Mouse (Mus musculus) embryonic facial prominence, embryonic 15.5 days (tissue): ENCODE measurements around the gene Fgd6. TPM values are rescaled to one million over a fixed set of nuclear protein-coding genes. Genes with fewer than 3 reads are reported as not detected.

Experiments
- ATAC-seq: fragments of 200-750 bp; cut with Nextera tagmentation; 2 replicates; pipeline ENCODE4 v1.8.0; 2017; ENCODE audit warnings: low read depth, moderate TSS enrichment; ENCODE audit not compliant: insufficient number of reproducible peaks, low FRiP score, low TSS enrichment
- H3K27ac ChIP-seq: fragments of 300-500 bp; sonication (generic); replicated peaks from 2 replicates; pipeline ENCODE4 v1.5.1; 2015; ENCODE audit warnings: mild to moderate bottlenecking, inconsistent platforms
- H3K27me3 ChIP-seq: fragments of 300-500 bp; sonication (generic); 2 replicates; pipeline ENCODE4 v1.6.1; 2015; ENCODE audit warnings: inconsistent platforms
- H3K36me3 ChIP-seq: fragments of 300-500 bp; sonication (generic); 2 replicates; pipeline ENCODE4 v1.6.1; 2015; ENCODE audit warnings: mild to moderate bottlenecking, inconsistent platforms
- H3K4me1 ChIP-seq: fragments of 300-500 bp; sonication (generic); 2 replicates; pipeline ENCODE4 v1.6.1; 2015; ENCODE audit warnings: inconsistent platforms
- H3K4me2 ChIP-seq: fragments of 300-500 bp; sonication (generic); replicated peaks from 2 replicates; pipeline ENCODE4 v1.6.1; 2015; ENCODE audit warnings: mild to moderate bottlenecking, inconsistent platforms
- H3K4me3 ChIP-seq: fragments of 300-500 bp; sonication (generic); replicated peaks from 2 replicates; pipeline ENCODE4 v1.5.1; 2015; ENCODE audit warnings: mild to moderate bottlenecking, inconsistent platforms
- H3K9ac ChIP-seq: fragments of 300-500 bp; sonication (generic); 2 replicates; pipeline ENCODE4 v1.6.1; 2015; ENCODE audit warnings: inconsistent platforms
- H3K9me3 ChIP-seq: fragments of 300-500 bp; sonication (generic); replicated peaks from 2 replicates; pipeline ENCODE4 v1.6.1; 2016; ENCODE audit warnings: inconsistent platforms
- WGBS: fragments of 180-500 bp; shearing (Covaris S2); methylation state at CpG from one replicate; pipeline ENCODE4 v1.1.7; 2015; 5-methylcytosine and 5-hydroxymethylcytosine counted together
- polyA plus RNA-seq: library from polyadenylated mRNA; unstranded; fragments of >200 nt; fragmentation: Nextera tagmentation; extraction: Ambion mirVana; gene quantifications from 2 replicates; pipeline ENCODE4 v1.2.1, GENCODE M21; 2015

Gene Fgd6
- polyA plus RNA-seq, 1 experiment from 2014 or later = 2.4 TPM

DNA sequence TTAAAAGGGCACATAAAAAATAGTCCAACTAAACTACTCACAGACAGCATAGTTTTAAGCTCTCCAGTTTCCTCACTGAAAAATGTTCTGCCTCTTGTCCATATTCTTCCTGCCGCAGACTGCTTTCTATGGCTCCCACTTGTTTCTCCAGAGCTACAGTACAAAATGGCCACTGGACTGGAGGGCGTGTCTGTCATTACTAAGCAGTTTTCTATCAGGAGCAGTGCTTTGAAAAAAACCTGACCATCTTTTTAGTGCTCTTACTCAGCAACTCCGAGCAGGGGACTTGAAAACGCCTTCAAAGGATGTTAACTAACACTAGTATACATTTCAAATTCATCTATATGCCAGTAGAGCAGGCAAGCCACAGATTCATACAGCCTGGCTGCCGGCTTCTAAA is 15.2 kb upstream of the Fgd6 start:
- H3K4me1 ChIP-seq = 0 out of 2 replicates have a peak, but pooled peaks cover 3% of the 10 kb centered on the region
- no peak overlapping the region for H3K4me2 ChIP-seq
- no peaks in the 10 kb centered on the region for H3K27me3 ChIP-seq
- no peak overlapping the region for H3K27ac ChIP-seq
- no peak overlapping the region for H3K4me3 ChIP-seq
- H3K9ac ChIP-seq = no peak overlapping the region
- WGBS = 67% methylated on average over 5 of the region's 5 CpGs
- ATAC-seq = no peak
- no peaks in the 10 kb centered on the region for H3K36me3 ChIP-seq
- no peaks in the 10 kb centered on the region for H3K9me3 ChIP-seq

DNA sequence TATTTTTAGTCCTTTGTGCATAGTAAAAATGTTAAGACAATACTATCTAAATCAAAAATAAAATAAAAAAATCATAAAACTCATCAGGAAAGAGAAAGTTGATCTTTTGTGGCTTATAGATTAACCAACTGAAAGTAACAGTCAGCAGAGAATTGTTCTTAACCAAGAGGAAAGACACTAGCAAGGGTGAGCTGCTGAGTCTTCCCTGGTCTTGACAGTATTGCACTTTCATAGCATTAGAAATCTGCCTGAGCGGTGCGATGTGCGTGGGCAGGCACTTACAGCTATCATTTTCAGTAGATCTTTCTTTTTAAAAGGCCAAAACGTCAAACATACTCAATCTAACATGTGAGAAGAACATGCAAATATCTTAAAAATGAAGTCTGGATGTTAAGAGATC is 14.7 kb upstream of the Fgd6 start:
- no peaks in the 10 kb centered on the region for H3K27me3 ChIP-seq
- no peak for ATAC-seq
- 0 out of 2 replicates have a peak, but pooled peaks cover 3% of the 10 kb centered on the region for H3K36me3 ChIP-seq
- no peak overlapping the region for H3K9ac ChIP-seq
- H3K4me3 ChIP-seq = no peak overlapping the region
- no peak overlapping the region for H3K4me2 ChIP-seq
- H3K4me1 ChIP-seq = 0 out of 2 replicates have a peak, but pooled peaks cover 3% of the 10 kb centered on the region
- 84% methylated on average over 4 of the region's 4 CpGs for WGBS
- no peak overlapping the region for H3K27ac ChIP-seq
- no peaks in the 10 kb centered on the region for H3K9me3 ChIP-seq

DNA sequence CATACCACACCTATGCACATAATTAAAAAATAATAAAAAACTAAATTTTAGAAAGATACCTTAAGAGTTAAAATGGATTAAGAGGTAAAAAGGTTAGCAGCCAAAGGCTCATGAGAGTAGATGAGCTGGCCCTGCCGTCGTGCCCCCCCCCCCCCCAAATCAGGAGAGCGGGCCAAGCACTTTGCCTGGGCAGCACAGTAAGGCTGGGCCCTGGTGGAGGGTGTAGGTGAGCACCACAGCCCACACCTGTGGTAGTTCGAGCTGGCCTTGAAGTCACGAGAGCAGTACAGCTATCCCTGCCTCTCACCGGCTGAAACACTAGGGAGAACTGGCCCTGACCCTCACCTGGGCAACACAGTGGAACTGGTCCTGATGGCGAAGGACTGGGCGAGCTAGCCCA is 10.7 kb upstream of the Fgd6 start:
- Histone ChIP-seq H3K27me3 (no peaks in the 10 kb centered on the region), H3K4me3 (no peak overlapping the region), H3K27ac (no peak overlapping the region), H3K4me1 (0 out of 2 replicates have a peak, but pooled peaks cover 3% of the 10 kb centered on the region), H3K4me2 (no peak overlapping the region), H3K36me3 (peaks cover 4% of the 10 kb centered on the region; the same call in 1 of the 2 replicates), H3K9ac (no peak overlapping the region), H3K9me3 (no peaks in the 10 kb centered on the region)
- no peak for ATAC-seq
- WGBS = 92% methylated on average over 8 of the region's 8 CpGs

DNA sequence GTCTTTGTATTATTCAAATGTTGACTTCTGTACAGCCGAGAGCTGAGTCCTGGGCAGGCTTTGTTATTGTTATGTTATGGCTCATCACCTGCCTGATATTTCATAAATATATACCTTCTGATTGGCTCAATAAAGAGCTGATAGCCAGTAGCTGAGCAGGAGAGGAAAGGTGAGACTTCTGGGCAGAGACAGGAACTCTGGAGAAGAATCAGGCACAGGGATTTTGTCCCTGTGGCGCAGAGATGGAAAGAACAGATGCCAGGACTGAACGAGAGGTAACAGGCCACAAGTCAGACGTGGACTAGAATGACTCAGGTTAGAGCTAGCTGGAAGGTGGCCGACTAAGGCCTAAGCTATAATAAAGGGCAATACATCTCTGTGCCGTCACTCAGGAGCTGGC is 7.3 kb upstream of the Fgd6 start:
- Histone ChIP-seq H3K36me3 (peaks cover 4% of the 10 kb centered on the region; the same call in 1 of the 2 replicates), H3K4me3 (no peak overlapping the region), H3K9ac (no peak overlapping the region), H3K27ac (no peak overlapping the region), H3K9me3 (no peaks in the 10 kb centered on the region), H3K4me2 (no peak overlapping the region), H3K27me3 (no peaks in the 10 kb centered on the region), H3K4me1 (peaks cover 4% of the 10 kb centered on the region; the same call in 1 of the 2 replicates)
- no peak for ATAC-seq
- 82% methylated on average over 6 of the region's 6 CpGs for WGBS

DNA sequence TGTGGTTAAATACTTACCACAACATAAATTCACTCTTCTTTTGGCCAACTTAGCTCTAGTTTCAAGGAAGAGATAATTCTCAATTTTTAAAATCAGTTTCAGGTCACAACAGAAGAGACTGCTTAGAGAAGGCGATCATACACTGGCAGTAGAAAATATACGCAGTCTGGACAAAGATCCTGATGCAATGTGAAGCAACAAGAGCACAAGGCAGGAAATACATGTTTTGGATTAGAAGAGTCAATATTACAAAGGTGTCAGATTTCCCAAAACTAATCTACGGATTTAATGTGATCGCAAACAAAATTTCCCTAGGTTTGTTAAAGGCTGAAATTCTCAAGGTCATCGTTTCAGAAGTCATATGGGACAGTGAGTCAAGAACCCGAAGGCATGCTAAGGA is 4.6 kb upstream of the Fgd6 start:
- Histone ChIP-seq H3K4me2 (no peak overlapping the region), H3K9ac (no peak overlapping the region), H3K4me1 (peaks cover 15% of the 10 kb centered on the region), H3K27ac (no peak overlapping the region), H3K9me3 (no peaks in the 10 kb centered on the region), H3K36me3 (peaks cover under 1% of the 10 kb centered on the region; the same call in 1 of the 2 replicates), H3K4me3 (no peak overlapping the region), H3K27me3 (no peaks in the 10 kb centered on the region)
- no peak for ATAC-seq
- WGBS = 74% methylated on average over 6 of the region's 6 CpGs

DNA sequence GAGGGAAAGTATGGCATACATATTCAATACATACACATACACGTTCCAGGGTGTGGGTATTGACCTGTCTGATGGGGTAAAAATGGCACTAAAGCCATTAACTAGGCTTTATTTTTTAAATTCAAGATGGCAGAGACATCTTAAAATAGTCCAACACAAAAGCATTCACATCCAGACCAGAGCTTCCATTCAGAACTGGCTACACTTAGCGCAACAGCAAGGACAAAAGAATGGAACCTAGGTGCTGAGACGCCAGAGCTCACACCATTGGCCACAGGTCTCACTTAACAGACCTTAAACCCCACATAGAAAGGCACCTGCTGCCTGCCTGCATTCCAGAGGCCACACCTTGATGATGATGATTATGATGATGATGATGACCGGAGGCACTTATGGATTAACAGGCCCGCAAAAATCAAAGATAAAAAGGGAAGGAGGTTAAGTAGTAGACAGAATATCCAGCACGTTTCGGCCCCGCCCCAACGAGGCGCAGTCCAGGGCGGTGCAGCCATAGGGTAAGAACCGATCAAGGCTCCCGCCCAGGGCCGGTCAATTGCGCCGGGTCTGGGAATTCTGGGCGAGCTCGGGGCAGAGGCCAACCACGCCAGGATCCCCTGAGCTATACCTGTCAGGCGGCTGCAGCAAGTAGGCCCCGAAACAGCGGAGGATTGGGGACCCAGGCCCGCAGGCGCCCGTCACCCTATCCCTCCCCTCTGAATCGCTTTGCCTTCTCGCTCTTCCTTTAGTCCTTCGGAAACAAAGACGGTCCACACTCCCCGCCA is 734 bp upstream of the Fgd6 start:
- no peaks in the 10 kb centered on the region for H3K27me3 ChIP-seq
- peaks cover 15% of the 10 kb centered on the region for H3K4me1 ChIP-seq
- peak; percentile 75 for ATAC-seq
- H3K36me3 ChIP-seq = no peaks in the 10 kb centered on the region
- H3K4me2 ChIP-seq = peak overlapping the region; percentile 78
- peak overlapping the region; percentile 86 for H3K4me3 ChIP-seq
- peak overlapping the region; percentile 66; the same call in 1 of the 2 replicates for H3K27ac ChIP-seq
- peak overlapping the region; percentile 81 for H3K9ac ChIP-seq
- WGBS = under 1% methylated on average over 30 of the region's 30 CpGs
- no peaks in the 10 kb centered on the region for H3K9me3 ChIP-seq

DNA sequence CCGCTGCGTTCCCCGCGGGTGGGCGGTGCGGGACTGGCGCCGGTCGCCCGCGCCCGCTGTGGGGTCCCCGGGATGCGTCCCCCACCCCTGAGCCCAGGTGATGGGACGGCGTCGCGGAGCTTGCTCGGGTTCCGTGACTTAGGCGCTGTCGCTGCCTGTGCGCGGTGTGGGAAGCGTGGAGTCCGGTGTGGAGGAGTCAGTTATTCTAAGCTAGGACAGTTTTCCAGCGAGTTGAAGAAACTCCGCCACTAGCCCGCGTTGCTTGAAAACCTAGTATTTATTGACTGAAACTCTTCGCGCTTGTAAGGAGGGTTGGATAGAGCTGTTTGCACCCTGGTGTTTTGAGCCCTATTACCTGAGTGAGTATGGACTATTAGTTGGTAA is 566 bp downstream of the Fgd6 start:
- peak; percentile 35; the same call in 1 of the 2 replicates for ATAC-seq

DNA sequence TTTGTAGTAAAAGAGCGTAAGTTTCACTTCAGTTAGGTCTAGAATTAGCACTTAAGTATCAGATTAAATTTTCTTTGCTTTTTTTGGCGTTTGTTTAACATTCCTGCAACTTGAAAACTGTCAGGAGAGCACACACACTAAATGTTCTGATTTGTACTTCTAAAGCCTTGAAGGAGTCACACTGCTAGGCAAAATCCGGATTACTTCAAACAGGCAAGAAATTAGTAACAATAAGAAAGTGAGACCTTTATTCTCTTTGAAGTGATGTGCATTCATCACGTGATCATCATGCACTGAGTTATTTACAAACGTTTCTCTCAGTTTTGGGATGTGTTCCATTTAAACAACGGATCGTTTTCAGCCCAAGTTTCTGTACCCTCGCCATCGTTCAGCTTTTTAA is 1.4 kb downstream of the Fgd6 start:
- Histone ChIP-seq H3K27ac (no peak overlapping the region), H3K4me2 (peak overlapping the region; percentile 78), H3K4me3 (peak overlapping the region; percentile 86; the same call in 1 of the 2 replicates), H3K9me3 (no peaks in the 10 kb centered on the region), H3K9ac (no peak overlapping the region), H3K4me1 (peaks cover 15% of the 10 kb centered on the region), H3K36me3 (no peaks in the 10 kb centered on the region), H3K27me3 (no peaks in the 10 kb centered on the region)
- WGBS = 28% methylated on average over 9 of the region's 9 CpGs
- no peak for ATAC-seq

More for the DNA sequence above, 566 bp downstream of the Fgd6 start:
- no peaks in the 10 kb centered on the region for H3K27me3 ChIP-seq
- H3K36me3 ChIP-seq = no peaks in the 10 kb centered on the region
- WGBS = under 1% methylated on average over 32 of the region's 32 CpGs
- peak overlapping the region; percentile 68 for H3K9ac ChIP-seq
- H3K4me3 ChIP-seq = peak overlapping the region; percentile 86
- peak overlapping the region; percentile 61 for H3K27ac ChIP-seq
- H3K9me3 ChIP-seq = no peaks in the 10 kb centered on the region
- peaks cover 15% of the 10 kb centered on the region for H3K4me1 ChIP-seq
- peak overlapping the region; percentile 78 for H3K4me2 ChIP-seq

DNA sequence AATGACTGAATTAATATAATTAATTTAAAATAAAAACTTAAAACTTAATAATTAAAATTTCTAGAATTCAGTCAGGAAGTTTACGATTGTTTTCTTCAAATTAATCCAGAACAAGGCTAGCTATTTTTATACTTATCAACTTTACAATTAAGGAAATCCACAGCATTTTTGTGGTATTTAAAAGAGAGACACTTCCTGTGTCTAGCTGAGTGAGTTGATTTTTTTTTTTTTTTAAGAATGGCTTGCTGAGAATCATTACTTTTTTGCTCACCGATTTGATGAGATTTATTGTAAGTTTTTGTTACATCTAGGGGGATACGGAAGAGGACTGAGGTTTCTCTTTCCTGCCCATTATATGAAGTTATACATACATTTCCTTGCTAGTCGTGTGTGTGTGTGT is 1.8 kb downstream of the Fgd6 start:
- no peaks in the 10 kb centered on the region for H3K27me3 ChIP-seq
- no peak for ATAC-seq
- no peak overlapping the region for H3K9ac ChIP-seq
- 74% methylated on average over 4 of the region's 4 CpGs for WGBS
- peaks cover 15% of the 10 kb centered on the region for H3K4me1 ChIP-seq
- H3K36me3 ChIP-seq = no peaks in the 10 kb centered on the region
- H3K4me3 ChIP-seq = no peak overlapping the region
- no peaks in the 10 kb centered on the region for H3K9me3 ChIP-seq
- H3K27ac ChIP-seq = no peak overlapping the region
- no peak overlapping the region for H3K4me2 ChIP-seq

DNA sequence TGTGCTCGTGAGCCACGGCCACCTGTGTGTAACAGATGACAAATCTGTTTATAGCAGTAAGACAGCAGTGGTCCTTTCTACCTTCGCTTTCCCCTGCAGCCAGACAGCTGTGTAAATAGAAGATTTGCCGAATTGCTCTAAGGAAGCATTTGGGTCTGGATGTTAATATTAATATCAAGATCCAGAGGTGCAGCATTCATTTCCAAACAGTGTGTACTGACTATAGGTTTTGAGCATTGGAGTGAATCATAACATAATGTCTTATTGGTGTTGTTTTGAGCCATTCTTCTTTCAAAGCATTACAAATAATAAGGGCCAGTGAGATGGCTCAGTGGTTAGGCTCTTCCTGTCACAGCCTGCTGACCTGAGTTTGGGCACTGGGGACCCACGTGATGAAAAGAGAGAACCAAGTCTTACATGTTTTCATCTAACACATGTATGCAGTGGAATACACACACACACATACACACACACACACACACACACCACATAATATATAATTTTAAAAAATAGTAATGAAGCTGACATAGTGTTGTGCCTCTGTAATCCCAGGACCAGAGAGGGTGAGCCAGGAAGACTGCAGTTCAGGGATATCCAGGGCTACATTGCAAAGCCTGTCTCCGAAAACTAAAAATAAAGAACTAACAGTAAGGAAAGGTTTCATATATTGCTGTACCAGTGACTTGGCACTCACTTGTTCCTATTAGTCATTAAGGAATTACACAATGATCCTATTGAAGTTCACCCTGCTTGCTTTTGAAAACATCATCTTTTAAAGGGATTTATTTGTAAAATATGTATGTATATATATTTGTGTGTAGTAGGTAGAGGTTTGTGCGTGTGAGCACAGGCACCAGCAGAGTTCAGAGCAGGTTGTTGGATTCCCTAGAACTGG is 2.8 kb downstream of the Fgd6 start:
- no peaks in the 10 kb centered on the region for H3K9me3 ChIP-seq
- H3K27ac ChIP-seq = no peak overlapping the region
- 65% methylated on average over 7 of the region's 7 CpGs for WGBS
- H3K27me3 ChIP-seq = no peaks in the 10 kb centered on the region
- H3K4me3 ChIP-seq = no peak overlapping the region
- ATAC-seq = no peak
- H3K4me2 ChIP-seq = no peak overlapping the region
- H3K9ac ChIP-seq = no peak overlapping the region
- peaks cover 12% of the 10 kb centered on the region for H3K4me1 ChIP-seq
- H3K36me3 ChIP-seq = no peaks in the 10 kb centered on the region

DNA sequence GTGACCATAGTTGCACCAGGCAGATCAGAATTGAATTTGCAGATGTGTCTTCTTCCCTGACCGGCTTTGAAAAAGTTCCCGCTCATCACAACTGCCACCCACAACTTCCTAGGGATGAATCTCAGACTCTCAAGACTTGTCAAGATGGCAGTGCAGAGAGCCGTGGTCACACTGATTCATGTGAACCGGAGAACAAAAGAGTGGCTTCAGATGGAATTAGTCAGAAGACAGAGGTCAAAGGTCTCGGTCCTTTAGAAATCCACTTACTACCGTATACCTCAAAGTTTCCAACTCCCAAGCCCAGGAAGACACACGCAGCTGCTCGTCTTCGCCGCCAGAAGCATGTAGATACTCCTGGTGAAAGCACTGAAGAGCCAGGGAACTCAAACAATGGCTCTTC is 8.1 kb downstream of the Fgd6 start:
- Histone ChIP-seq H3K27me3 (no peaks in the 10 kb centered on the region), H3K9ac (no peak overlapping the region), H3K9me3 (no peaks in the 10 kb centered on the region), H3K36me3 (peaks cover 15% of the 10 kb centered on the region; the same call in 1 of the 2 replicates), H3K4me2 (no peak overlapping the region), H3K4me3 (no peak overlapping the region), H3K4me1 (no peaks in the 10 kb centered on the region), H3K27ac (no peak overlapping the region)
- no peak for ATAC-seq
- WGBS = 65% methylated on average over 10 of the region's 10 CpGs
